Mouse (Mus musculus) embryonic facial prominence, embryonic 14.5 days (tissue): ENCODE results near the gene Opn3. TPM values are rescaled to one million over a fixed set of nuclear protein-coding genes. Genes with fewer than 3 reads are reported as not detected.

Source experiments
- ATAC-seq: fragments of 200-750 bp; cut with Nextera tagmentation; 2 replicates; pipeline ENCODE4 v1.8.0; 2017; ENCODE audit warnings: low read depth, moderate number of reproducible peaks, moderate TSS enrichment
- DNase-seq: peaks from one replicate; pipeline ENCODE4 v3.0.0-alpha.2; 2015; ENCODE audit warnings: low spot score
- H3K27ac ChIP-seq: fragments of 300-500 bp; sonication (generic); replicated peaks from 2 replicates; pipeline ENCODE4 v1.5.1; 2014; ENCODE audit warnings: low read depth, mild to moderate bottlenecking, low read length, moderate library complexity
- H3K27me3 ChIP-seq: fragments of 300-500 bp; sonication (generic); replicated peaks from 2 replicates; pipeline ENCODE4 v1.6.1; 2014; ENCODE audit warnings: low read length; ENCODE audit not compliant: control insufficient read depth, insufficient read depth
- H3K36me3 ChIP-seq: fragments of 300-500 bp; sonication (generic); 2 replicates; pipeline ENCODE4 v1.6.1; 2014; ENCODE audit warnings: low read length, mixed read lengths; ENCODE audit not compliant: control insufficient read depth, insufficient read depth
- H3K4me1 ChIP-seq: fragments of 300-500 bp; sonication (generic); 2 replicates; pipeline ENCODE4 v1.6.1; 2014; ENCODE audit warnings: antibody characterized with exemption, low read length; ENCODE audit not compliant: control insufficient read depth, insufficient read depth
- H3K4me2 ChIP-seq: fragments of 300-500 bp; sonication (generic); 2 replicates; pipeline ENCODE4 v1.6.1; 2014; ENCODE audit warnings: low read depth, mild to moderate bottlenecking, low read length, moderate library complexity, mixed read lengths
- H3K4me3 ChIP-seq: fragments of 300-500 bp; sonication (generic); 2 replicates; pipeline ENCODE4 v1.5.1; 2014; ENCODE audit warnings: low read depth, mild to moderate bottlenecking, low read length
- H3K9ac ChIP-seq: fragments of 300-500 bp; sonication (generic); 2 replicates; pipeline ENCODE4 v1.6.1; 2014; ENCODE audit warnings: low read depth, mild to moderate bottlenecking, low read length, moderate library complexity, mixed read lengths
- H3K9me3 ChIP-seq: fragments of 300-500 bp; sonication (generic); 2 replicates; pipeline ENCODE4 v1.6.1; 2016; ENCODE audit warnings: low read length; ENCODE audit not compliant: control insufficient read depth
- WGBS: fragments of 180-500 bp; shearing (Covaris S2); extraction: QIAGEN DNeasy Blood & Tissue Kit; methylation state at CpG from one replicate; pipeline ENCODE4 v1.1.7; 2014; 5-methylcytosine and 5-hydroxymethylcytosine counted together
- polyA plus RNA-seq: library from polyadenylated mRNA; unstranded; fragments of >200 nt; fragmentation: Nextera tagmentation; extraction: Ambion mirVana; gene quantifications from 2 replicates; pipeline ENCODE4 v1.2.1, GENCODE M21; 2014

The Opn3 gene
- polyA plus RNA-seq, 1 experiment from 2014 or later = 5.2 TPM

DNA sequence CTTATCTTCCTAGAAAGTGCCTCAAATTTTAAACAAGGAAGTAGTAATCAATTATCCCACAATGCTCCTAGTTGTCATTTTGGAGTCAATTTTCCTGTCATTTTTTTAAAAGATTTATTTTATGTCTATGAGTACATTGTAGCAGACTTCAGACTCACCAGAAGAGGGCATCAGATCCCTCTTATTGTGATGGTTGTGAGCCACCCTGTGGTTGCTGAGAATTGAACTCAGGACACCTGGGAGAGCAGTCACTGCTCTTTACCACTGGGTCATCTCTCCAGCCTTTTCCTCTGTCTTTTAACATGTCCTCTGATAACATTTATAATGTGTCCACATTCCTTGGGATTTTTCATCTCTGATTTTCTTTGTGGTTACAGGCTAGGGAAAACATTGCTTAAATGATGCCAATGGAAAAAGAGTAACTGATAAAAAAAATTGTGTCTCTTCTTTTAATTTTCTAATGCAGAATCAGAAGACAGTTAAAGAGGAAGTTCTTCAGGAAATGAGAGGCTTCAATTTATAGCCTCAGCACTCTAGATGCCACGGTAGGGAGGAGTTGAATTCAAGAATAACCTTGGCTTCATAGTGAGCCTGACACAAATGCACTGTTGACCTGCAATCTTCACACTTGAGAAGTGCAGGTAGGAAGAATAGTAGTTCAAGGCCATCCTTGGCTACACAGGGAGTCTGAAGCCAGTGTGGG, 66.4 kb downstream of the Opn3 start:
- Histone ChIP-seq H3K9me3 (no peaks in the 10 kb centered on the region), H3K9ac (peak overlapping the region; percentile 47; the same call in 1 of the 2 replicates), H3K4me3 (peak overlapping the region; percentile 79), H3K27me3 (no peaks in the 10 kb centered on the region), H3K4me1 (peaks cover 5% of the 10 kb centered on the region), H3K27ac (peak overlapping the region; percentile 60; the same call in 1 of the 2 replicates), H3K4me2 (peak overlapping the region; percentile 60), H3K36me3 (no peaks in the 10 kb centered on the region)
- DNase-seq = peak; percentile 67
- 0 out of 2 replicates have a peak, but pooled peaks have one; percentile 30 for ATAC-seq
- WGBS = 69% methylated on average over 1 of the region's 1 CpGs

DNA sequence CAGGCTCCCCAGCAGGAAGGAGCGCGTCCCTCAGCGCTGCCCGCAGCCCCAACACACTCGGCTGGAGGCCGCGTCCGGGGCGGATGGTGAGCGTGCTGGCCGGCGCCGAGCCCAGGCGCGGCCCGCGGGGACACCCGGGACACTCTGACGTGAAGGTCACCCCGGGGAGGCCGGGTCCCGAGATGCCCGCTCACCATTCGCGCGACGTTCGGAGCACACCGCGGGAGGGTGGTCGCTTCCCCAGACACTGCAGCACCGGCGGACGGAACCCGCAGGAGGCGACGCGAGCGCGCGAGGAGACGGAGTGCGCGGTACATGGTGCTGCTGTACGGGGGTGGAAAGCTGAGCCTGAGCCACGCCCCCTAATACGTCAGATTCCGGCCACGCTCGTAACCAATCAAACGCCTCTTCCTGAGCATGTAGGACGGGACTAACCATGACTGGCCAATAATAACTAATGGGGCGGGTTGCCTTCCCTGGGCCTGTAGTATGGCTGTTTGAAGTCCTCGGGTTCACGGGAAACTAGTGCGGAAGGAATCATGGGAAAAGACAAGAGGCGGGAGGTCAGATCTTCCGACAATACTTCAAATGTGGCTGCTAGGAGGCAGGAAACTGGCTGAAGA, 67.2 kb downstream of the Opn3 start, which contains the start of gene Fh1:
Gene Fh1 (minus strand): TSS at position 379 of the 623 bp plus-strand sequence.
- Histone ChIP-seq H3K27me3 (no peaks in the 10 kb centered on the region), H3K9ac (peak within 1 kb of the TSS; percentile 93)

DNA sequence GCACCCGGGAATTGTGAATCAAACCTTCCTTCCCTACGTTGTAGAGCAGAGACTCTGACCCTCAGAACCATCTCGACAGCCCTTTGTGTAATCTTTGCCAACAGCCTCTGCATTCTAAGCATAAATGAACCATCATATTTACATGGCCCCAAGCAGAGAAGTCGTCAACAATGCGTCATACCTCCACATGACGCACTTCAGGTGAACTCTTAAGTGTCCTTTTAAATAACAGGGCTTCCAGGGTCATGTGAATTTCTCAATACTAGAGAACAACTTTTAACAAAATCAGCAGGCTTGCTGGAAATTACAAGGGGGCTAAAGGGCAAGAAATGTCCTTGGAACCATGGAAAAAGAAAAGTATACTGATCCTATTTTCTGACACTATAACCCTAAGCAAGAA, 68.9 kb downstream of the Opn3 start:
- no peaks in the 10 kb centered on the region for H3K9me3 ChIP-seq
- H3K4me1 ChIP-seq = peaks cover 5% of the 10 kb centered on the region
- H3K9ac ChIP-seq = no peak overlapping the region
- H3K27ac ChIP-seq = no peak overlapping the region
- ATAC-seq (no peak), DNase-seq (no peak)
- H3K4me3 ChIP-seq = no peak overlapping the region
- H3K4me2 ChIP-seq = no peak overlapping the region
- 0 out of 2 replicates have a peak, but pooled peaks cover 7% of the 10 kb centered on the region for H3K36me3 ChIP-seq
- 82% methylated on average over 6 of the region's 6 CpGs for WGBS
- H3K27me3 ChIP-seq = no peaks in the 10 kb centered on the region

More for the DNA sequence above, 67.2 kb downstream of the Opn3 start, which contains the start of gene Fh1:
- WGBS = under 1% methylated on average over 44 of the region's 58 CpGs
- Histone ChIP-seq H3K27ac (peak within 1 kb of the TSS; percentile 81), H3K4me1 (peaks cover 5% of the 10 kb centered on the region), H3K4me2 (peak within 1 kb of the TSS; percentile 65), H3K9me3 (no peaks in the 10 kb centered on the region), H3K36me3 (no peaks in the 10 kb centered on the region), H3K4me3 (peak within 1 kb of the TSS; percentile 79)
- DNase-seq (peak; percentile 99), ATAC-seq (peak; percentile 100)

DNA sequence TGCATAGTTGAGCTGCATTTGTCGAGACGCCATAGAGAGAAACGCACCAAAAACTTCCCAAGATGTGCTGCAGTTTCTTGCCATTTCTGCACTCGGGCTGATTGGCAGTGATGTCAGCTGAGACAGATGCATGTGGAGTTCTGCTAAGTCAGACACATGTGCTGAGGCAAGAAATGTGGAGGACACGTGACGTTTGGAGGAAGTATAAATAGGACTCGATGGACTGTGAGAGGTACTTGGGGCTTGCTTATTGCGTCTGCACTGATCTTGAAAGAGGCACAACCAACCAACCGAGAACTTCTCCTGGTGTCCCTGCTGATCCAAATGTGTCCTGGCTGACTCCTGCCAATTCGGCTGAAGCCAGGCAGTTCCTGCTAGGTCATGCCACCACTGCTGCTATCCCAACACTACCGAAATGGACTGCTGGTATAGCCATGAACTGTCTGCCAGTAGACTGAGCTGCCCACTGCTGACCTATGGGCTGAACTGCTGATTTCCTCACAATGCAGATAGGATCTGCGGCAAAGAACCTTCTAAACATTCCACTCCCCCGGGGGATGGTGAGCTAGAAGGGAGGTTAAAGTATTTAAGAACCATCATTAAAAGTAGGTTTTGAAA, 72.7 kb downstream of the Opn3 start, which contains the start of gene Kmo:
Gene Kmo (plus strand): TSS at position 568 of the 618 bp plus-strand sequence.
- Histone ChIP-seq H3K4me1 (peaks cover 5% of the 10 kb centered on the region), H3K4me2 (no peak within 1 kb of the TSS), H3K9ac (no peak within 1 kb of the TSS), H3K9me3 (no peaks in the 10 kb centered on the region), H3K27me3 (no peaks in the 10 kb centered on the region), H3K36me3 (peaks cover 41% of the 10 kb centered on the region), H3K27ac (no peak within 1 kb of the TSS), H3K4me3 (no peak within 1 kb of the TSS)
- 90% methylated on average over 13 of the region's 13 CpGs for WGBS
- DNase-seq (no peak), ATAC-seq (no peak)

DNA sequence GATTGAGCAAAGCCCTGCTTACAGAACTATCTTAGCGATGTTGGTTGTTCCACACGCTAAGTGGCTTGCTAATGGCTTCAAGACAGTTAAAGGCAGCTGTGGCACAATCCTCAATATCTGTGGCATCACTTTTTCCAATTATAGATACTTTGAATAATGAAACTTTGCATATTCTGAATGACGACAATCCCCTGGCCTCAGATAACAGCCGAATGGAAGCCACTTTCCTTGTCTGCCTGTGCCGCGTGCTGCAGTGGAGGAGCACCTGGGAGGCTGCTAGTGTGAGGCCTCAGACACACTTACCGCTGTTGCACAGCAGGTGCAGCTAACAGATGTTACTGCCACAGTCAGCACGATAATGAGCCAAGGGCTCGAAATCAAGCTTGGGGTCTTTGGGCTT, 77.6 kb downstream of the Opn3 start:
- Histone ChIP-seq H3K27me3 (no peaks in the 10 kb centered on the region), H3K9me3 (no peaks in the 10 kb centered on the region), H3K9ac (no peak overlapping the region), H3K4me3 (no peak overlapping the region), H3K4me1 (no peaks in the 10 kb centered on the region), H3K36me3 (peaks cover 87% of the 10 kb centered on the region), H3K27ac (no peak overlapping the region), H3K4me2 (no peak overlapping the region)
- no peak for ATAC-seq
- no peak for DNase-seq
- WGBS = 91% methylated on average over 9 of the region's 9 CpGs

Other genes with a start within 250 kb of the Opn3 start
- 2.3 and 2.9 TPM in 2 replicates for gene Rgs7, start 200.3 kb downstream of the Opn3 start, polyA plus RNA-seq
- gene Kmo, start 72.4 kb downstream of the Opn3 start, polyA plus RNA-seq = 0.19 and 0.42 TPM in 2 replicates
- 122 and 123 TPM in 2 replicates for gene Fh1, start 67.1 kb downstream of the Opn3 start, polyA plus RNA-seq
- gene Chml, start 125 bp upstream of the Opn3 start, polyA plus RNA-seq = 2.3 and 3.0 TPM in 2 replicates
- gene Wdr64, start 5.8 kb upstream of the Opn3 start, polyA plus RNA-seq = not detected in 2 replicates
- 51.2 and 52.0 TPM in 2 replicates for gene Exo1, start 187.8 kb upstream of the Opn3 start, polyA plus RNA-seq
- gene Gm38100, start 227.6 kb upstream of the Opn3 start, polyA plus RNA-seq = 0.10 TPM in 1 of 2 replicates, not detected in the other